Mouse (Mus musculus): ENCODE results near the gene Dbndd1.

DNA sequence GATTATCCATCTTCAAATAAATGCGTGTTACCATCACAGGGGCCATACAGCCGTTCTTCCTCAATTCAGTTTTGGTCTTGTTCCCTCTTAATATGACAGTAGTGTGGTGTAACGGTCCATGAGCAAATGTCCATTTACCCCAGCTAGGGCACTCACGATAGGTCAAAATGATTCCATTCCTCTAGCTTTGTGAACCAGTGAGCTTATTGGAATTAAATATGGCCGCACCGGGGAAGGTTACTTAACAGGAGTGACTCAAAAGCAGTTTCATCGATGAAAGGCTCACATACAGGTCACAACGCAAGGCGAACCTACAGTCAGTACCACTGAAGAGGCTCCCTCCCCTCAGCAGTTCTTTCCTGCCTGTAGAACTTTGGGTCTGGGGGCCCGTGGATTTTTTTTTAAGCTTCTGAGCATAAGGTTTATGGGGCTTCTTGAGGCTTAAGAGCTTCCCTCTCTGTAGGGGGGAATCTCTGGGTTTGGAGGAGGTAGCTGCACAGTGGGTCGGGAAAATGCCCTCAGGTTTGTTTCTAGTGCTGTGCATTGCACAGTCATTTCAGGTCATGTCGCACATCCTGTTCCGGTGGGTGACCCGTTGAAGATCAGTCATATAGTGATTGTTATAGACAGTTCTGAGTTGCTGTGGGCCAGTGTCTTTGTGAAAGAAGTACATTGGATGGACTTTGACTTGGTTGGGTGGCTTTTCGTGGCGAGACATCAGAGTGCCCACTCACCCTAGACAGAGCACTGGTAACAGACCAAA, 36.6 kb downstream of the Dbndd1 start:
- TF ChIP-seq CTCF (IDR thresholded peaks at IDR 0.05; ENCODE audit: low read depth) (no peak), EP300 (IDR thresholded peaks at IDR 0.05; ENCODE audit: low read depth) (no peak)

Measured in liver, postnatal 0 days (tissue).